Mouse (Mus musculus) Muller cell, postnatal 12 days (primary cell): ENCODE measurements around the gene Htra2.

ENCODE experiments used
- DNase-seq: peaks from one replicate; pipeline ENCODE4 v3.0.0-alpha.2; 2015; ENCODE audit errors: inconsistent ontology term

Htra2 gene

DNA sequence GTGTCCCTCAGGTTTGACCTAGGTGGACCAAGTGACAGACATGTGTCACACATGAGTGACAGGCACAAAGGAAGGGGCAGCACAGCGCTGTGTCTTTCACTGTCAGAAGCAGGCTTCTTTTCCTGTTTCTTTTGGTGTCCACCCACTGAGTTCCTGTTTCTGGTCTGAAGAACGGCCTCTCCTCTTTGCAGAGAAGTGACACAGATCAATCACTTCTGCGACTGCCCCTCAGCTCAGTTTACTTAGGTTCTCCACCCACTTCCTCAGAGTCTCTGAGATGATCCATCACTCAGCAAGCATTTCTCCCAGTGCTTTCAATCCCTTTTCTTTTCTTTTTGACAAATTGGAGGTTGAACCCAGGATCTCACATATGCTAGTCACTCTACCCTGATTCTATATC, 46.4 kb downstream of the Htra2 start:
- no peak for DNase-seq

- peak; percentile 59 for DNase-seq
Measured at GRCm38 (mm10) chr6:83006114-83006513, 49.0 kb downstream of the Htra2 start.

- DNase-seq, result no peak
Measured at GRCm38 (mm10) chr6:83005444-83006011, 49.5 kb downstream of the Htra2 start.

- peak; percentile 31 for DNase-seq
Measured at GRCm38 (mm10) chr6:83004872-83005271, 50.2 kb downstream of the Htra2 start.

DNA sequence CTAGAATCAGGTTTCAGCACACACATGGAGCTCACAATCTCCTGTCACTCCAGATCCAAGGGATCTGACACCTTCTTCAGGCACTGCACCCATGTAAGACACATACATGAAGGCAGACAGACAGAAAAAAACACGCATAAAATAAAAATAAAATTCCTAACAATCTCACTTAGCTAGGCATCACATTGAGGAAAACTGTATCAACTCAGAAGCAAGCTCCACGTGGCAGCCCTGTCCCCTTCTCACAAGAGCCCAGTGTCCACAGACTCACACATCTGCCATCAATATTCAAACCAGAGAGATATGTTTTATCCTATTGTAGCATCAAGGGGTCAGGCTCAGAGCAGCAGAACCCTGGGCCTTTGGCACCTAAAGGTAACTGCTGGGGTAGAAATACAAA, 50.8 kb downstream of the Htra2 start:
- no peak for DNase-seq

DNA sequence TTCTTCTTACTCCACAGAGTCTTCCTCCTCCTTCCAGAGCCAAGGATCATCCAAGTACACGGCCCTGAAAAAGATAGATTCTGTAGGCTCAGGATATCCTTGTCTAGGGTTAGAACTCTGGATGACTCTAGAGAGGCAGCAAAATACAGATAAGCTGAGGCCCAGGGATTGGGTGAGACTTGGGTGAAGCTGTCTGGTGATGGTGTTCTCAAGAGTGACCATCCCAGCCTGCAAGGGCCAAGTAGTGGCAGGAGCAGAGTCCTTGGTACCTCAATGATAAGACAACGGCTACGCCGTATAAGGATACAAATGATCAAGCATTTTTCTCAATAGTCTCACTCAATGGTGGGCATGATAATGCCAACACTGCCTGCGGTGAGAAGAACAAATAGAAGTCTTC, 51.2 kb downstream of the Htra2 start:
- DNase-seq, result no peak

GRCm38 (mm10) chr6:83003082-83003481, 52.0 kb downstream of the Htra2 start:
- no peak for DNase-seq
